Mouse (Mus musculus): ENCODE measurements around the gene Gm36864.
"Not testable (repeated sequence)": the region's sequence is repeated elsewhere in the genome, so short reads cannot be mapped to it uniquely, and the experiment has no call there.

DNA sequence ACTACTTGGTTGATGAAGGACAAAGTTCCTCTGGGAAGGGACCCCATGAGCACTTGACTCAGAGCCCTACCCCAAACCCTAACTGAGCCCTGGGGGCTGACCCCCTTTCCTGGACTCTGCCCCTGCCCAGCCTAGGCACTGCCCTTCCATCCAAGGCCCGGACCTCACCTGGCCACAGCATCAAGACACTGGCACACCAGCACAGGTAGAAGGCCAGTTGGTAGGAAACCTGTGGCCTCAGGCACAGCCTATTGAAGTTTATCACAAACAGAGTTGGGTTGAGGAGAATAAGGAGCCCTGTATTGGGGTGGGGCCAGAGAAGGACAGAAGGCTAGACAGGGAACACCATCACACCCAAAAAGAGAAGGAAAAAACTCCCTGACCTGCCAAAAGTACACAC lies 42.5 kb upstream of the Gm36864 start:
- not testable (repeated sequence) for TF ChIP-seq CTCF (conservative IDR thresholded peaks at IDR 0.05; ENCODE audit: low read length); NANOG (IDR thresholded peaks at IDR 0.05; ENCODE audit: borderline replicate concordance, low read length); POU5F1 (IDR thresholded peaks at IDR 0.05; ENCODE audit: borderline replicate concordance, low read length)
